Mouse (Mus musculus): ENCODE results near the gene Ttyh2. TPM values are rescaled to one million over a fixed set of nuclear protein-coding genes. Genes with fewer than 3 reads are reported as not detected.

Ttyh2 gene
- polyA plus RNA-seq, 1 experiment from 2014 or later = 73.4 TPM

DNA sequence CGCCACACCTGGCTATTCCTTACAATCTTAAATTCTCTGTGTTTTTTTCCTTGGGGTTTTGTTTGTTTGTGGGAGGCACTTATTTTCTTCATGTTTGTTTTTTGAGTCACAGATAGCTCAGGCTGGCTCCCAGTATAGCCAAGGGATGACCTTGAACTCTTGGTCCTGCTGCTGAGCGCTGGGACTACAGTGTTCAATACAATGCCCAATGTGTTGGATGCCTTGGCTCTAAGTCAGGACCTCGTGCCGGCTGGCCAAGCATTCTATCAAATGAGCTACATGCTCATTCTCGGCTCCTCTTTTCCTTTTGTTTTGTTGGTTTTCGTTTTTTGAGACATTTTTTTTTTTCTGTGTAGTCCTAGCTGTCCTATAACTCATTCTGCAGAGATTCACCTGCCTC lies 18.2 kb downstream of the Ttyh2 start:
- peaks cover 46% of the 10 kb centered on the region for H3K36me3 ChIP-seq (ENCODE audit: control insufficient read depth, insufficient read depth)
- 86% methylated on average over 6 of the region's 6 CpGs for WGBS
- no peak for TF ChIP-seq CTCF (IDR thresholded peaks at IDR 0.05; ENCODE audit: low read depth)

DNA sequence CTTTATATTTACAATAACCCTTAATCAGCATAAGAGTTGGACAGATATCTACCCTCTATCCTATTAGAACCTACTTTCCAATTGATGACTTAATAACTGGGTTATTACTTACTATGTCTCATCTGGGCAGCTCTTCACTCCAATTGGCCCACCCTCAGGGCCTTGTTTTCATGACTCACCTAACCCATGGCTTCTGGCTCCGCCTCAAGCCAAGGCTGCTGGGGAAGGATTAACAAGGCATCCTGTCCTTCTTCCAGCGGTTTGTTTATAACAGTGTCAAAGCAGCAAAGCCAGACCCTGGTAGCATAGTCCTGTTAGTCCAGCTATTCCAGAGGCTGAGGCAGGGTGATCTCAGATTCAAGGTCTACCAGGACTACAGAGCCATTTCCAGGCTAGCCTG lies 19.2 kb downstream of the Ttyh2 start:
- no peak for TF ChIP-seq CTCF (IDR thresholded peaks at IDR 0.05; ENCODE audit: low read depth)
- Histone ChIP-seq H3K36me3 (ENCODE audit: control insufficient read depth, insufficient read depth) (peaks cover 54% of the 10 kb centered on the region), H3K27ac (ENCODE audit: low read depth, low read length) (no peak overlapping the region), H3K9ac (ENCODE audit: low read depth, low read length) (no peak overlapping the region), H3K4me2 (replicated peaks; ENCODE audit: low read depth) (no peak overlapping the region), H3K4me1 (replicated peaks; ENCODE audit: control insufficient read depth, insufficient read depth, low read length) (no peaks in the 10 kb centered on the region), H3K9me3 (ENCODE audit: control insufficient read depth) (no peaks in the 10 kb centered on the region), H3K27me3 (replicated peaks; ENCODE audit: control insufficient read depth, insufficient read depth, low read length) (no peaks in the 10 kb centered on the region), H3K4me3 (ENCODE audit: low read depth, low read length) (no peak overlapping the region)
- WGBS = 81% methylated on average over 2 of the region's 2 CpGs
- ATAC-seq = no peak

More for the DNA sequence above, 18.2 kb downstream of the Ttyh2 start:
- Histone ChIP-seq H3K4me3 (ENCODE audit: low read depth, low read length) (no peak overlapping the region), H3K9ac (ENCODE audit: low read depth, low read length) (no peak overlapping the region), H3K9me3 (ENCODE audit: control insufficient read depth) (no peaks in the 10 kb centered on the region), H3K4me1 (replicated peaks; ENCODE audit: control insufficient read depth, insufficient read depth, low read length) (no peaks in the 10 kb centered on the region), H3K4me2 (replicated peaks; ENCODE audit: low read depth) (no peak overlapping the region), H3K27me3 (replicated peaks; ENCODE audit: control insufficient read depth, insufficient read depth, low read length) (no peaks in the 10 kb centered on the region), H3K27ac (ENCODE audit: low read depth, low read length) (no peak overlapping the region)
- ATAC-seq = no peak

DNA sequence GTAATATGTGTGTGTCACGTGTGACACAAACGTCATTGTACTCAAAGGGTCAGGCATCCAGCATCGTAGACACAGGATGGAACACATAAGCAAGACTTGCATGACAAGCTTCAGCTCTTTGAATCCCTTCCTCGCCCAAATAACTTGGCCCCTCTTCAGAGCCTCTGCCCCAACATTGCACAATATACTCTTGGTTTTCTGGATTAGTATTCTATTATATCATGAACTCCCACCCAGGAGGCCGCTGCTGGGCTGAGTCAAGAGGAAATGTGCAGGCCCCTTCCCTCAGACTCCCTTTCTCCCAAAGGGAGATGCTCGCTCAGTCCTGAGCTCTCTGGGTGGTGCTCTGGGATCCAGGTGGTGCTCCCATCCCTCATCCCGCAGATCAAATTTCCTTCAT lies 23.3 kb downstream of the Ttyh2 start:
- H3K27me3 ChIP-seq (replicated peaks; ENCODE audit: control insufficient read depth, insufficient read depth, low read length) = no peaks in the 10 kb centered on the region
- H3K9ac ChIP-seq (ENCODE audit: low read depth, low read length) = no peak overlapping the region
- WGBS = 86% methylated on average over 7 of the region's 7 CpGs
- no peaks in the 10 kb centered on the region for H3K9me3 ChIP-seq (ENCODE audit: control insufficient read depth)
- no peak for ATAC-seq
- TF ChIP-seq CTCF (IDR thresholded peaks at IDR 0.05; ENCODE audit: low read depth) = no peak
- H3K27ac ChIP-seq (ENCODE audit: low read depth, low read length) = no peak overlapping the region; the same call in 1 of the 2 replicates
- H3K4me2 ChIP-seq (replicated peaks; ENCODE audit: low read depth) = no peak overlapping the region
- H3K4me3 ChIP-seq (ENCODE audit: low read depth, low read length) = no peak overlapping the region
- no peaks in the 10 kb centered on the region for H3K4me1 ChIP-seq (replicated peaks; ENCODE audit: control insufficient read depth, insufficient read depth, low read length)
- H3K36me3 ChIP-seq (ENCODE audit: control insufficient read depth, insufficient read depth) = peaks cover 47% of the 10 kb centered on the region

DNA sequence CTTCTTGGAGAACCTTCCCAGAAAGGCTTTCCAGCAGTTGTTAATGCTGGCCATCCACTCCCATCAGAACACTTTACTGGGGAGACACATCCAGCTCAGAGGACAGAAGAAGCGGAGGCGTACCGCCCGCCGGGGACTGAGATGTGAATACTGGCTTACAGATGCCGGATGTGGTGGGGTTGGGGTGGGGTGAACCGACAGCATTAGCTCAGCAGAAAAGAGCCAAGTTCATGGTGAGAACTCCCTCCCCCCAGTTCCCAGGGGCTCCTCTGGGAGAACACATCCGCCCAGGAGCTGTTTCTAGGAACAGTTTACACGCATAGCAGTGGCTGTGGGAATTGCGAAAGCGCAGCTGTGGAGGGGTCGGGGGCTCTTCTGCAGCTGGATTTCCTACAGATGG lies 24.3 kb downstream of the Ttyh2 start:
- H3K9me3 ChIP-seq (ENCODE audit: control insufficient read depth) = no peaks in the 10 kb centered on the region
- no peak overlapping the region for H3K4me3 ChIP-seq (ENCODE audit: low read depth, low read length)
- no peak overlapping the region; the same call in 1 of the 2 replicates for H3K27ac ChIP-seq (ENCODE audit: low read depth, low read length)
- no peak overlapping the region for H3K9ac ChIP-seq (ENCODE audit: low read depth, low read length)
- no peak for ATAC-seq
- WGBS = 74% methylated on average over 12 of the region's 12 CpGs
- no peak overlapping the region for H3K4me2 ChIP-seq (replicated peaks; ENCODE audit: low read depth)
- H3K27me3 ChIP-seq (replicated peaks; ENCODE audit: control insufficient read depth, insufficient read depth, low read length) = no peaks in the 10 kb centered on the region
- peaks cover 48% of the 10 kb centered on the region for H3K36me3 ChIP-seq (ENCODE audit: control insufficient read depth, insufficient read depth)
- TF ChIP-seq CTCF (IDR thresholded peaks at IDR 0.05; ENCODE audit: low read depth) = no peak
- no peaks in the 10 kb centered on the region for H3K4me1 ChIP-seq (replicated peaks; ENCODE audit: control insufficient read depth, insufficient read depth, low read length)

DNA sequence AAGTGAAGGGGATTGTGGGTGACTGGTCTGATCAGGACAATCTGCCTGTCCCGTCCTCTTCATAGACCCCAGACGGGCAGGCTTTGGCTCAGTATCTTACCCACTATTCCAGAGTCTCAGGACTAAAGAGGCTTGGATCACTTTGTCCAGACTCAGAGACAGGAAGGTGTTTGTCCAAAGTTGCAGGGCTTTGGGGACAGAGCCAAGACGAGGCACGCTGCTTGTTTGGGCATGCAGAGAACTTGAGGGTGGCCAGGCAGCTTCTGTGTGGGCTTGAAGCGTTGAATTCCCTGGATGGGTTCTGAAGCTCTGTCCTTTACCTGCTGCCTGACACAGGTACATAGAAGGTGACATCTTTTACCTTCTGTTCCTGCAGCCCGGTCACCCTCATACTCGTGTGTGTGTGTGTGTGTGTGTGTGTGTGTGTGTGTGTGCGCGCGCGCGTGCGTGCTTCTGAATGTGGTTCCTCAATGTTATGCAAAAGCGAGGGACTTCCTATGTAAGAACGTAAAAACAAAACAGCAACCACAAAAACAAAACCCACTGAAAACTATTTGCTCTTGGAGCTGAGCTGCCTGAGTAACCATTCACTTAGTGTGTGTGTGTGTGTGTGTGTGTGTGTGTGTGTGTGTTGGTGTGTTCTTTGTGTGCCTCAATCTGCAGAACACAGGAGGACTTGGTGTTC lies 27.2 kb downstream of the Ttyh2 start:
- Histone ChIP-seq H3K27me3 (replicated peaks; ENCODE audit: control insufficient read depth, insufficient read depth, low read length) (no peaks in the 10 kb centered on the region), H3K9me3 (ENCODE audit: control insufficient read depth) (no peaks in the 10 kb centered on the region), H3K36me3 (ENCODE audit: control insufficient read depth, insufficient read depth) (peaks cover 56% of the 10 kb centered on the region), H3K4me3 (ENCODE audit: low read depth, low read length) (no peak overlapping the region), H3K4me2 (replicated peaks; ENCODE audit: low read depth) (no peak overlapping the region), H3K4me1 (replicated peaks; ENCODE audit: control insufficient read depth, insufficient read depth, low read length) (no peaks in the 10 kb centered on the region), H3K9ac (ENCODE audit: low read depth, low read length) (no peak overlapping the region), H3K27ac (ENCODE audit: low read depth, low read length) (no peak overlapping the region)
- 88% methylated on average over 15 of the region's 15 CpGs for WGBS
- TF ChIP-seq CTCF (IDR thresholded peaks at IDR 0.05; ENCODE audit: low read depth) = no peak
- ATAC-seq = no peak

DNA sequence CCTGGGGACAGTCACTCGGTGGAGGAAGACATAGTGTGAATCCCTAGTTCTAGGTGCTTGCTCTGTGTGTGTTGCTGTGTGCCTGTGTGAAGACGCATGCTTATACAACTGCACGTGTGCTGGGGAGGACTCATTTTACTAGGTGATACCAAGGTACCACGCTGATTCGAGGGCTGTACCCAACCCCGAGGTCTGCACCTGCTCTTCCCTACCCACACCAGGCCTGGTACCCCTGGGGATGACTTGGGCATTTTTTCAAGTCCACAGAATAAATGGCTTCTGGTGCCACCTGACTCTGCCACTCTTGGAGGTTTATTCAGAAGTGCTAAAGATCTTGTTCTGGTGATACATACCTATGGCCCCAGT lies 27.7 kb downstream of the Ttyh2 start:
- H3K4me1 ChIP-seq (replicated peaks; ENCODE audit: control insufficient read depth, insufficient read depth, low read length) = no peaks in the 10 kb centered on the region
- WGBS = 88% methylated on average over 6 of the region's 6 CpGs
- H3K27me3 ChIP-seq (replicated peaks; ENCODE audit: control insufficient read depth, insufficient read depth, low read length) = no peaks in the 10 kb centered on the region
- H3K9me3 ChIP-seq (ENCODE audit: control insufficient read depth) = no peaks in the 10 kb centered on the region
- no peak for TF ChIP-seq CTCF (IDR thresholded peaks at IDR 0.05; ENCODE audit: low read depth)
- H3K4me3 ChIP-seq (ENCODE audit: low read depth, low read length) = no peak overlapping the region
- H3K9ac ChIP-seq (ENCODE audit: low read depth, low read length) = no peak overlapping the region
- peaks cover 60% of the 10 kb centered on the region for H3K36me3 ChIP-seq (ENCODE audit: control insufficient read depth, insufficient read depth)
- no peak overlapping the region for H3K27ac ChIP-seq (ENCODE audit: low read depth, low read length)
- ATAC-seq = no peak
- no peak overlapping the region for H3K4me2 ChIP-seq (replicated peaks; ENCODE audit: low read depth)
